Mouse (Mus musculus) neural tube, embryonic 15.5 days (tissue): ENCODE data around the gene Atp11a. TPM values are rescaled to one million over a fixed set of nuclear protein-coding genes. Genes with fewer than 3 reads are reported as not detected.

Experiments
- ATAC-seq: fragments of 200-750 bp; cut with Nextera tagmentation; 2 replicates; pipeline ENCODE4 v1.8.0; 2017; ENCODE audit warnings: mild to moderate bottlenecking, moderate TSS enrichment, moderate library complexity; ENCODE audit not compliant: low FRiP score
- H3K27ac ChIP-seq: fragments of 300-500 bp; sonication (generic); replicated peaks from 2 replicates; pipeline ENCODE4 v1.5.1; 2015; ENCODE audit warnings: mild to moderate bottlenecking, inconsistent platforms
- H3K27me3 ChIP-seq: fragments of 300-500 bp; sonication (generic); replicated peaks from 2 replicates; pipeline ENCODE4 v1.6.1; 2015; ENCODE audit warnings: inconsistent platforms
- H3K36me3 ChIP-seq: fragments of 300-500 bp; sonication (generic); 2 replicates; pipeline ENCODE4 v1.6.1; 2015; ENCODE audit warnings: inconsistent platforms
- H3K4me1 ChIP-seq: fragments of 300-500 bp; sonication (generic); 2 replicates; pipeline ENCODE4 v1.6.1; 2015; ENCODE audit warnings: inconsistent platforms
- H3K4me2 ChIP-seq: fragments of 300-500 bp; sonication (generic); 2 replicates; pipeline ENCODE4 v1.6.1; 2015; ENCODE audit warnings: inconsistent platforms, mild to moderate bottlenecking, moderate library complexity
- H3K4me3 ChIP-seq: fragments of 300-500 bp; sonication (generic); replicated peaks from 2 replicates; pipeline ENCODE4 v1.5.1; 2015; ENCODE audit warnings: mild to moderate bottlenecking, inconsistent platforms
- H3K9ac ChIP-seq: fragments of 300-500 bp; sonication (generic); replicated peaks from 2 replicates; pipeline ENCODE4 v1.6.1; 2015; ENCODE audit warnings: mild to moderate bottlenecking, inconsistent platforms
- H3K9me3 ChIP-seq: fragments of 300-500 bp; sonication (generic); replicated peaks from 2 replicates; pipeline ENCODE4 v1.6.1; 2016; ENCODE audit warnings: inconsistent platforms
- whole genome bisulfite sequencing: fragments of 180-500 bp; shearing (Covaris S2); methylation state at CpG from one replicate; pipeline ENCODE4 v1.1.7; 2015; ENCODE audit warnings: mixed read lengths; 5-methylcytosine and 5-hydroxymethylcytosine counted together
- polyA plus RNA-seq: library from polyadenylated mRNA; unstranded; fragments of >200 nt; fragmentation: Nextera tagmentation; extraction: Ambion mirVana; gene quantifications from 2 replicates; pipeline ENCODE4 v1.2.1, GENCODE M21; 2015

Atp11a gene
- polyA plus RNA-seq, 1 experiment from 2014 or later, result 13.4 TPM

DNA sequence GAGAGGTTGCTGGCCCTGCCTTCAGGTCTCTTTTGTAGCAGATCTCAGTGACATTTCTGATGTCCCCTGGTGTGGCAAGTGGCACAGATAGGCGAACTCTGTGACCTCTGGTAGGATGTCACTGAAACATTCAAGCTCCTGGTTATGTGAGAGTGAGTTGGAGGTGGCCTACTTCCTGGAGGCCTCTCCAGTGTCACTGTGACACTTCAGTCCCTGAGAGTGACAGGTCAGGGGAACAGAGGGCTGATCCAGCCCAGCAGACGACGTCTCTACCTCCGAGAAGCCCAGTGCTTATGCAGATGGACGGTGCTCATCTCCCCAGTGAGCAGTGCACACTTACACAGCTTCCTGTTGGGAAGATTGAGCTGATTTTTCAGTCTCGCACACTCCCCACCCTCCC is 68.4 kb downstream of the Atp11a start:
- H3K4me2 ChIP-seq, result no peak overlapping the region
- no peaks in the 10 kb centered on the region for H3K9me3 ChIP-seq
- H3K4me3 ChIP-seq, result no peak overlapping the region
- no peaks in the 10 kb centered on the region for H3K4me1 ChIP-seq
- no peak for ATAC-seq
- WGBS, result 75% methylated on average over 6 of the region's 6 CpGs
- H3K27ac ChIP-seq, result no peak overlapping the region
- no peaks in the 10 kb centered on the region for H3K27me3 ChIP-seq
- H3K9ac ChIP-seq, result no peak overlapping the region
- H3K36me3 ChIP-seq, result peaks cover 82% of the 10 kb centered on the region

DNA sequence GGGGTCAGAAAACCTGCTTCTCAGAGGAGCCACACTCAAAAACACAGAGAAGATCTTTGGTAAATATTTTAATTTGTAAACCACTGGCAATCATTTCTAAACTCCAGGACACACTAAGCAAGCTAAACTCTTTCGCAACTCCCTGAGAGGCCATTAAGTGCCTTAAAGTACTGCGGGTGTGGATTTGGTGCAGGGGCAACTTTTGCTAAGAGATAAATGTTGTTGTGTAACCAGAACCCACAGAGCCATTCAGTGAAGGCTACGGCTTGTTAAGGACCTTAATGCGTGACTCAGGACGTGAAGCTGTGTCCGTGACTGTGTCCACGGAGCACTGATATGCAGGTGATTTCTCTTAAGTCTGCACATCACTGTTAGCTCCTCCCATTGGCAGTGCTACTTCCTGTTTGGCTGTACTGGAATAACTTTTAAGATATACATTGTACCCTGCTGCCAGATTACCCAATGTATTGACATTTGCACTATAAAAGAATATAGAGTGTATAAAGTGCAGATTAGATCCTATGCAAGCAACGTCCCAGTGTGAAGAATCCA is 68.9 kb downstream of the Atp11a start:
- Histone ChIP-seq H3K27me3 (no peaks in the 10 kb centered on the region), H3K9me3 (no peaks in the 10 kb centered on the region), H3K4me3 (no peak overlapping the region), H3K36me3 (peaks cover 85% of the 10 kb centered on the region), H3K9ac (no peak overlapping the region), H3K4me2 (no peak overlapping the region), H3K4me1 (no peaks in the 10 kb centered on the region), H3K27ac (no peak overlapping the region)
- no peak for ATAC-seq
- 76% methylated on average over 8 of the region's 8 CpGs for WGBS

DNA sequence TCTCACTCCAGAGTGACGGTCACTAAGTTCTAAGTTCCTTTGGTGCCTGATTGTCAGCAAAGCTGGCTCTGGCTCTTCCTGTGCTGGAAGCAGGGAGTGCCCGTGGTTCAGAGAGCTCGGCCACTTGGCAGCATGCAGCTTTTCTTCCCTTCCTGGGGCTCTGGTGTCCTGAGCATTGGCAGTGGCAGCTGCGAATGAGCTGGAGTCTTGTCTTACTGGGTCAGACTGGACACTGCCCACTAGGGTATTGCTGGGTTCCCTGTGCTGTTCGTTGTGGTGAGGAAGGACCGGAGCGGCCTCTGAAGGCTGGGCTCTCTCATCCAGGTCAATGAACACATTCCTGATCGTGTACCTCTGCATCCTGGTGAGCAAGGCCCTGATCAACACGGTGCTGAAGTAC is 70.3 kb downstream of the Atp11a start:
- Histone ChIP-seq H3K27ac (no peak overlapping the region), H3K27me3 (no peaks in the 10 kb centered on the region), H3K9ac (no peak overlapping the region), H3K9me3 (no peaks in the 10 kb centered on the region), H3K36me3 (peaks cover 84% of the 10 kb centered on the region), H3K4me1 (peaks cover 5% of the 10 kb centered on the region), H3K4me2 (no peak overlapping the region), H3K4me3 (no peak overlapping the region)
- WGBS, result 92% methylated on average over 9 of the region's 9 CpGs
- ATAC-seq, result no peak

DNA sequence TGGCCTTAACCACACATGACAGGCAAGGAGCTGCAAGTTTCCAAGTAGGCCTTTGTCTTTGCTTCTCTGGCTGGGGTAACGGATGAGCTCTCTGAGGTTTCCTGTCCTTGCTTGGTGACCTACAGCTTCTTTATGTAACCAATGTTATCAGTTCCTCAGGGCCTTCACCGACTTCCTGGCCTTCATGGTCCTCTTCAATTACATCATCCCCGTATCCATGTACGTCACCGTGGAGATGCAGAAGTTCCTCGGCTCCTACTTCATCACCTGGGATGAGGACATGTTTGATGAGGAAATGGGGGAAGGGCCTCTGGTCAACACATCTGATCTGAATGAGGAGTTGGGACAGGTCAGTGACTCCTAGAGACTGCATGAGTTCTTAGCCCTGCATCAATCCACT is 71.5 kb downstream of the Atp11a start:
- Histone ChIP-seq H3K27ac (no peak overlapping the region), H3K4me1 (peaks cover 7% of the 10 kb centered on the region), H3K9ac (no peak overlapping the region), H3K4me2 (no peak overlapping the region), H3K4me3 (no peak overlapping the region), H3K9me3 (no peaks in the 10 kb centered on the region), H3K36me3 (peaks cover 82% of the 10 kb centered on the region), H3K27me3 (no peaks in the 10 kb centered on the region)
- no peak for ATAC-seq
- 96% methylated on average over 6 of the region's 6 CpGs for WGBS

DNA sequence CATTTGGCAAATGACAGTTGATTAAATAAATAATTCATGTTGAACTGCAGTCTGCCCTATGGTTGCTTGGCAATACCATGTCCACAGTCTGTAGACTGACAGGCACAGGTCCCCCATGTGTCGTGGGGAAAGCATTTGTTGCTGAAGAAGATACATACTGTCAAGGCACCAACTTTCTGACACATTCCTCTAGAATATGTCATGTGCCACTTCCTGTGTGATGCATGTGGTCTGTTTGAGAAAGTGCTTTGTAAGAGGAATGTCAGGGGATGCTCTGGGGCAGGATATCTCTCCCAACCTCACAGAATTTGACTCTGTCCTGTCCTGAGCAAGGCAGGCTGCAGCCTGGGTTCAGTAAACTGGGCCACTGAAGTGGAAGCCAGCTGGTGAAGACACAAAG is 72.6 kb downstream of the Atp11a start:
- Histone ChIP-seq H3K9me3 (no peaks in the 10 kb centered on the region), H3K27ac (no peak overlapping the region), H3K4me3 (no peak overlapping the region), H3K4me2 (no peak overlapping the region), H3K4me1 (peaks cover 7% of the 10 kb centered on the region), H3K27me3 (no peaks in the 10 kb centered on the region), H3K9ac (no peak overlapping the region), H3K36me3 (peaks cover 84% of the 10 kb centered on the region)
- ATAC-seq, result no peak
- WGBS, result 73% methylated on average over 1 of the region's 1 CpGs

DNA sequence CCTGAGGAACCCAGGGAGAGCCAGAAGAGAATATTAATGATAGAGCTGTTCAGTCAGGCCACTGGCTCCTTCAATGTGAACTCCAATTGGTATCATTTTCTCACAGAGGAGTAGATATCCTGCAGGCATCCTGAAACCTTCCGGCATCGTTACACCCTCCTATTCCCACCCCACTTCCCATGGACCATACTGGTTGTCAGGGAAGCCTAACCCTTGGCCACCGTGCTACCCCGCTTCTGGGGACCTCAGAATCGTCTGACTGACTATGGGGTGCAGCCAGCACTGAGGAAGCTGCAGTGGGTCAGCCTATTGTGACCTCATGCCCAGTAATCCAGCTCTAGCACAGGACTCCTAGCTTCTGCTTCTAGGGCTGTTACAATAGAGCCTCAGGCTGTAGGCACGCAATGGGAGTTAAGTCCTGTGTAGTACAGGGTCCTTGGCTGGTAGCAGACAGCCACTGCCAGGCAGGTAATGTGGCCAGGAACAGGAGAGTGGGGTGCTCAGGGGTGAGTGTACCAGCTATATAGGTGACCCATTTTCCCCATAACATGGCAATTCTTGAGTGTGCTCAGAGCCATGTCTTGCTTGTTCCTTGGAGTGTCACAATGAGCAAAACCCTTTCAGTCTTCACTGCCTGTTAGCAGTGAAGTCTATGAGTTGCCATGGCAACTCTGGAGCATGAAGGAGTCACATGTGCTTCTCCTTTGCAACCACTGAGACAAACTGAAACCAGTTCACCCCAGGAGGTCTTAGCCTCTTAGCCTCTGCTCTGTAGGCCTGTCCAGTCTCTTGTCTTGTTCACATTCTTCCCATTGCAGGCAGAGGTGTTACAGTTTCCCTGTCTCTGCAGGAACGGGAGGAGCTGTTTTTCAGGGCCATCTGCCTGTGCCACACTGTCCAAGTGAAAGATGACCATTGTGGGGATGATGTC is 75.1 kb downstream of the Atp11a start:
- Histone ChIP-seq H3K4me3 (no peak overlapping the region), H3K4me1 (peaks cover 7% of the 10 kb centered on the region), H3K27me3 (no peaks in the 10 kb centered on the region), H3K36me3 (peaks cover 89% of the 10 kb centered on the region), H3K9ac (no peak overlapping the region), H3K4me2 (no peak overlapping the region), H3K9me3 (no peaks in the 10 kb centered on the region), H3K27ac (no peak overlapping the region)
- 72% methylated on average over 7 of the region's 7 CpGs for WGBS
- no peak for ATAC-seq

DNA sequence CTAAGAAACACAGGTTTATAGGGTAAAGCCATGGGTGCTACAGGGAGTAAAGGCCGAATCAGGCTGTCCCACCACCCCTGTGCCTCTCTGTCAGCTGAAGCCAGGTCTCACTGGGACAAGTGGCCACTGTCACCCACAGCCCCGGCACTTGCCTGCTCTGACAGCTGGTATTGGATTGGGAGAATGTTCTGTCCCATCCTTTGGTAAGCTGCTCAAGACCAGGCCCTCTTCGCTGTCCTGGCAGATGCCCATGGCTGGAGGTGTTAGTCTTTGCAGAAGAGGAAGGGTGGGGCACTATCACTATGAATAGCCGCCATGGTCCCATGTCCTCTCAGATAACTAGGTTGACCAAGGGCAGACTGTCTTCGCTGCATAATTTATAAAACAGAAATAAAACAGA is 76.8 kb downstream of the Atp11a start:
- Histone ChIP-seq H3K9ac (no peak overlapping the region), H3K27me3 (no peaks in the 10 kb centered on the region), H3K4me2 (no peak overlapping the region), H3K4me3 (no peak overlapping the region), H3K27ac (no peak overlapping the region), H3K36me3 (peaks cover 86% of the 10 kb centered on the region), H3K4me1 (peaks cover 7% of the 10 kb centered on the region), H3K9me3 (0 out of 2 replicates have a peak, but pooled peaks cover 2% of the 10 kb centered on the region)
- no peak for ATAC-seq
- WGBS, result 94% methylated on average over 5 of the region's 5 CpGs

DNA sequence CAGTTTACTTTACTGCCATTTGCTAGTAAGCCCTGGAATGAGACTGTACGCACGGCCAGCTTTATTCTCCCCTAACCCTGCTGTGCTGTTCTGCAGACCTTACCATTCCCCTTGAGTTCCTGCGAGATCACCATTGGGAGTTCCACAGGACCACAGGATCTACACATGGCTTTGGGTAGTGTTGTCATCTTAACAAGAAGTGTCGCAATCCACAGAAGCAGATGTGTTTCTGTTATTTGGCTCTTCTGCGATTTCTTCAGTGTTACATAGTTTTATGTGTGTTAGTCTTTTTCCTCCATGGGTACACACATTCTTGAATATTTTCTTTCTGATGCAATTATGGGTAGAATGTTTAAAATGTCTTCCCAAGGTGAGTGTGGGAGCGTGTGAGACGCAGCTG is 84.0 kb downstream of the Atp11a start:
- H3K36me3 ChIP-seq, result peaks cover 75% of the 10 kb centered on the region
- H3K27ac ChIP-seq, result no peak overlapping the region
- H3K9ac ChIP-seq, result no peak overlapping the region
- no peak overlapping the region for H3K4me2 ChIP-seq
- H3K27me3 ChIP-seq, result no peaks in the 10 kb centered on the region
- 74% methylated on average over 7 of the region's 7 CpGs for WGBS
- no peaks in the 10 kb centered on the region for H3K4me1 ChIP-seq
- ATAC-seq, result no peak
- 0 out of 2 replicates have a peak, but pooled peaks cover 2% of the 10 kb centered on the region for H3K9me3 ChIP-seq
- H3K4me3 ChIP-seq, result no peak overlapping the region

DNA sequence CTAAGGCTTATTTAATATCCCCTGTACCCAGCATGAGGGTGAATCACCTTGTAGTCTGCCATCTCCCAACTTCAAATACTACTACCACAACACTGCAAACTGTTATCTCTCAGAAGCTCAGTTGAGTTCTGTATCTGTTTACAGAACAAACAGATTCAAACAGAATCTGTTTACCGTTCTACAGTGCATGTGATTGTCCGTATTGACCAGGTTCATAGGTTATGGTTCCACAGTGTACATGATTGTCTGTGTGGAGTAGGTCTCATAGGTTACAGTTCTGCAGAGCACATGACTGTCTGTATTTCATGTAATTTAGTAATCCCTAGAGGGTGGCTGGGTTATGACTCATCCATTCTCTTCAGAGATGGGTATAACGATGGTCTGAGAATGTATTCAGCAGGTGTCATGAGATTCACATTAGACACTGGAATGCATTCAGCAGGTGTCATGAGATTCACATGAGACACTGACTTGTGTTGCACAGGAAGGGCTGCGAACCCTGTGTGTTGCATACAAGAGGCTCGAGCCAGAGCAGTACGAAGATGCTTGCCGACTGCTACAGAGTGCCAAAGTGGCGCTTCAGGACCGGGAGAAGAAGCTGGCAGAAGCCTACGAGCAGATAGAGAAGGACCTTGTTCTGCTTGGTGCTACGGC is 85.7 kb downstream of the Atp11a start:
- no peak for ATAC-seq
- Histone ChIP-seq H3K9me3 (no peaks in the 10 kb centered on the region), H3K4me3 (no peak overlapping the region), H3K27me3 (no peaks in the 10 kb centered on the region), H3K4me1 (no peaks in the 10 kb centered on the region), H3K9ac (no peak overlapping the region), H3K36me3 (peaks cover 73% of the 10 kb centered on the region), H3K27ac (no peak overlapping the region), H3K4me2 (no peak overlapping the region)
- 91% methylated on average over 11 of the region's 11 CpGs for WGBS

DNA sequence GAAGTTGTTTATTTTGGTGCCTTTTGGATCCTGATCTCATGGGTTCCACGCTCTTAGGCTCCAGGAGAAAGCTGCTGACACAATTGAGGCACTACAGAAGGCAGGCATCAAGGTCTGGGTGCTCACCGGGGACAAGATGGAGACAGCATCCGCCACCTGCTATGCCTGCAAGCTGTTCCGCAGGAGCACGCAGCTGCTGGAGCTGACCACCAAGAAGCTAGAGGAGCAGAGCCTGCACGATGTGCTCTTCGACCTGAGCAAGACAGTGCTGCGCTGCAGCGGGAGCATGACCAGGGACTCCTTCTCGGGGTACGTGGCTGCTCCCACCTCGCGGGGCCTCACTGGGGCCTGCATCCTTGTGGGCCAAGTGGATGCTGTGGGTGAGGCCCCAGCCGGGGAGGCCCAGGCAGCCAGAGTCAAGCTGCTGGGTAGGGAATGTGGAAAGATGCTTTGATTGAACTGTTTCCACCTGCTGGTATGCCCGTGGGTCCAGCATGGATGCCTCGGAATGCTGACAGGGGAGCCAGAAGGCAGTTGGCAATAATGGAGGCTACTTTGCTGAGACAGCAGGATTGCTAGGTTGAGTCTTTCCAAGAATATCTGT is 87.6 kb downstream of the Atp11a start:
- Histone ChIP-seq H3K9ac (no peak overlapping the region), H3K27ac (no peak overlapping the region), H3K4me1 (no peaks in the 10 kb centered on the region), H3K36me3 (peaks cover 79% of the 10 kb centered on the region), H3K4me3 (no peak overlapping the region), H3K4me2 (no peak overlapping the region), H3K27me3 (no peaks in the 10 kb centered on the region), H3K9me3 (no peaks in the 10 kb centered on the region)
- 93% methylated on average over 16 of the region's 16 CpGs for WGBS
- ATAC-seq, result no peak

DNA sequence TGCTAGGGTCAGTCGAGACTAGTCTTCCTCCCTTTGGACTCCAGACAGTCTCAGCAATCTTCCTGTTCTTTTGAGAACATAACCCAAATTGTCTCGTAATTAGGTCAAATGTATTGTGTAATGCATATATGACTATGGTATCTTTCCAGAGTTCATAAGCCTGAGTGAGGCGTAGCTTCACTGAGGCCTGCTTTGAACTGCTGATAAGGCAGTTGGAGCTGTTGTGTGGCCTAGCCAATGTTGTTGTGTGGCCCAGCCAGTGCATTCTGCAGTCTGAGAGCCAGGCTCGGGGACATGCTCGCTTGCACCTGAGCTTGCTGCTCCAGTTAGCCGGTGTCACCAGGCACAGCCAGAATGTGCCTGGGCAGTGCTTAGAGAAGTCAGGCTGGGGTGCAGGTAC is 89.6 kb downstream of the Atp11a start:
- Histone ChIP-seq H3K4me1 (no peaks in the 10 kb centered on the region), H3K4me2 (no peak overlapping the region), H3K9me3 (no peaks in the 10 kb centered on the region), H3K4me3 (no peak overlapping the region), H3K9ac (no peak overlapping the region), H3K27ac (no peak overlapping the region), H3K36me3 (peaks cover 86% of the 10 kb centered on the region), H3K27me3 (no peaks in the 10 kb centered on the region)
- no peak for ATAC-seq
- 92% methylated on average over 6 of the region's 6 CpGs for WGBS
